ENCODE assay signal across 12 mouse cellular contexts in the genomic region with DNA sequence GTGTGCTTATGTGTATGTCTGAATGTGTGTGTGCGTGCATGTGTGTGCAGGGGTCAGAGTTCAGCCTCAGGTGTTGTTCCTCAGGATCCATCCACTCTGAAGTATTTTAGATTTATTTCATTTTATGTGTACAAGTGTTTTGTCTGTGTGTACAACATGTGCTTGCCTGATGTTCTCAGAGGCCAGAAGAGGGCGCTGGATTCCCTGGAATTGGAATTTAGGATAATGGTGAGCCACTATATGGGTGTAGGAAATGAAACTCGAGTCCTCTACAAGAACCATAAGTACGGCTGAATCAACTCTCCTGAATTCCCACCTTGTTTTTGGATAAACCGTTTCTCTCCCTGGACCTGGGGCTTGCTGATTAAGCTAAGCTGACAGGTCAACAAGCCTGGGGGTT.
DNase-seq lines count a peak whose midpoint lies in the region; ATAC-seq lines count a peak whose summit lies in the region.
"Had no signal": no experiment of that assay in that cellular context is flagged by ENCODE, and none has a peak within 500 bp of the region (broad histone marks: within the 10 kb centered on the region; RNA-seq: fewer than 3 reads in every experiment).

No protein-coding gene starts in this region.

- H3K9me3 ChIP-seq in heart, embryonic 10.5 days, result no peaks in the 10 kb centered on the region
- H3K9me3 ChIP-seq: neural tube, embryonic 12.5 days; stomach, embryonic 15.5 days had no signal

- H3K27me3 ChIP-seq in heart, embryonic 10.5 days (ENCODE audit: insufficient read depth, poor library complexity, severe bottlenecking), result no peaks in the 10 kb centered on the region
- H3K27me3 ChIP-seq: neural tube, embryonic 12.5 days; stomach, embryonic 15.5 days had no signal

- no peaks in the 10 kb centered on the region for H3K4me1 ChIP-seq in heart, embryonic 10.5 days
- H3K4me1 ChIP-seq: neural tube, embryonic 12.5 days; stomach, embryonic 15.5 days had no signal

- no peak overlapping the region for H3K27ac ChIP-seq in heart, embryonic 10.5 days
- H3K27ac ChIP-seq: neural tube, embryonic 12.5 days; stomach, embryonic 15.5 days had no signal

- H3K4me3 ChIP-seq in heart, embryonic 10.5 days, result no peak overlapping the region
- H3K4me3 ChIP-seq: neural tube, embryonic 12.5 days; stomach, embryonic 15.5 days had no signal

- peak; percentile 60 for DNase-seq in heart, adult 11 months
- DNase-seq in heart, embryonic 10.5 days (ENCODE audit: low spot score), result no peak
- peak; percentile 32 for DNase-seq in lung, postnatal 36 days
- no peak for DNase-seq in lung, postnatal 10 days
- DNase-seq in embryo, embryonic 11 days, result peak; percentile 31
- DNase-seq in thymus, postnatal 14 days, result peak; percentile 40
- no peak for DNase-seq in frontal cortex, postnatal 10 days (ENCODE audit: low spot score in 2 of 2)
- DNase-seq: gastrocnemius, postnatal 10 days; lung, adult 18-20 months had no signal

- no peaks in the 10 kb centered on the region for H3K36me3 ChIP-seq in heart, embryonic 10.5 days
- H3K36me3 ChIP-seq: neural tube, embryonic 12.5 days; stomach, embryonic 15.5 days had no signal

- 62% methylated on average over 5 of the region's 5 CpGs for WGBS in heart, embryonic 10.5 days

- ATAC-seq in megakaryocyte, adult 5-6 weeks (ENCODE audit: poor library complexity, severe bottlenecking), result no peak

Comparison
In these comparisons a context has a peak if more than half of its experiments do, and no peak if none do; other contexts are left out.
1. DNase-seq: peak in heart, adult 11 months (single experiment), lung, postnatal 36 days (single experiment), embryo, embryonic 11 days (single experiment) and thymus, postnatal 14 days (single experiment); none in heart, embryonic 10.5 days (single experiment), lung, postnatal 10 days (single experiment) and frontal cortex, postnatal 10 days (0 of 2).